11 mouse cellular contexts compared by ENCODE assay signal in the genomic region with DNA sequence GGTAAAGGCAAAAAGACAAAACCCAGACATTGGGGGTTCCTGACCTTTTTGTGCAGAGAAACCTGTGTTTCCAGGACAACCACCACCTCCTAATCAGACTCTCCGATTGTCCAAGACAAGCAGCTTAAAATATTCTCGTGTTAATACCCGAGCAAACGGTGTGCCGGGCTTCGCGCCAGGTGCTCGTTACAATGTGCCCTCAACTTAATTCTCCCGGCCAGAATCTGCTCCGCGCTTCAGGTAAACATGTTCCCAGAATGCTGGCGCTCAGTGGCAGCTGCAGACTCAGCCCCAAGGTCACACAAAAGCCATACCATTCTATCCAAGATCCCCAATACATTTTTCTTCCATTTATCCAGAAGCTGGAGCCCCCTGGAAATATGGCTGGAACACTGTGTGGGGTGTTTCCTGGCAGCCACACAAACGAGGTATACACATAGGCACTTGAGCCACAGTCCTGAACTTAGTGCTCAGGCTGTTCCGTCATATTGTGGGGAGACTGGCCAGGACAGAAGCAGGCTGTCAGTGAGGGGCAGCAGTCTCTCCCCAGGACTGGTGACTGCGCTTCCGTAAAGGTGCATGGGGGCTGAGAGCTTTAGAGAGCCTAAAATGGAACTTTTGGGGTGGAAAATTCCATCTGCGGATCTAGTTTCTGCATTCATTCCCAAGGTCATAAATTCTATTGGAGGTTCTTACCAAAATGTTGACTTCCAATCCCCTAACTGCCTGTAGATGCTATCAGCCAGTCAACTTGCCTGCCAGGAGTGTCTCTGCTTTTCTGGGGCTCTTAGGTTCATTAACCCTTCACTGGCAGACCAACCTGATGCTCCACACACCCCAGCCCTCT. TPM values are rescaled to one million over a fixed set of nuclear protein-coding genes. Genes with fewer than 3 reads are reported as not detected.
DNase-seq lines count a peak whose midpoint lies in the region; ATAC-seq and TF ChIP-seq lines count a peak whose summit lies in the region.
"Had no signal": no experiment of that assay in that cellular context is flagged by ENCODE, and none has a peak within 500 bp of the region (broad histone marks: within the 10 kb centered on the region; RNA-seq: fewer than 3 reads in every experiment).

No protein-coding gene starts in this region.

- ATAC-seq in lung, embryonic 14.5 days (ENCODE audit: insufficient read depth): no peak
- ATAC-seq in forebrain, embryonic 15.5 days (replicated peaks): no peak
- ATAC-seq in limb, embryonic 13.5 days (ENCODE audit: low FRiP score, low read depth): peak; percentile 54; the same call in 1 of the 2 replicates

- intact Hi-C loops in left cerebral cortex, postnatal 4 days (cut with DNase I): no loop called here

- no peaks in the 10 kb centered on the region for H3K27me3 ChIP-seq in lung, embryonic 14.5 days (ENCODE audit: insufficient read depth, low read length)
- H3K27me3 ChIP-seq in forebrain, embryonic 15.5 days: no peaks in the 10 kb centered on the region
- no peaks in the 10 kb centered on the region for H3K27me3 ChIP-seq in limb, embryonic 13.5 days
- H3K27me3 ChIP-seq: heart, embryonic 12.5 days had no signal

- TF ChIP-seq CTCF in lung, embryonic 14.5 days (IDR thresholded peaks at IDR 0.05; ENCODE audit: low read depth): no peak

- no peak overlapping the region for H3K9ac ChIP-seq in lung, embryonic 14.5 days
- H3K9ac ChIP-seq in forebrain, embryonic 15.5 days (replicated peaks): no peak overlapping the region
- H3K9ac ChIP-seq in limb, embryonic 13.5 days: 0 out of 2 replicates have a peak overlapping the region, but pooled peaks have one; percentile 25
- H3K9ac ChIP-seq: heart, embryonic 12.5 days had no signal

- 46% methylated on average over 17 of the region's 17 CpGs for WGBS in lung, embryonic 14.5 days
- WGBS in forebrain, embryonic 15.5 days: 28% methylated on average over 17 of the region's 17 CpGs
- 36% methylated on average over 17 of the region's 17 CpGs for WGBS in limb, embryonic 13.5 days

- H3K36me3 ChIP-seq in lung, embryonic 14.5 days (ENCODE audit: insufficient read depth): no peaks in the 10 kb centered on the region
- no peaks in the 10 kb centered on the region for H3K36me3 ChIP-seq in forebrain, embryonic 15.5 days
- H3K36me3 ChIP-seq in limb, embryonic 13.5 days: no peaks in the 10 kb centered on the region
- H3K36me3 ChIP-seq: heart, embryonic 12.5 days had no signal

- H3K9me3 ChIP-seq in lung, embryonic 14.5 days (ENCODE audit: low read depth, low read length): no peaks in the 10 kb centered on the region
- 0 out of 2 replicates have a peak, but pooled peaks cover 7% of the 10 kb centered on the region for H3K9me3 ChIP-seq in forebrain, embryonic 15.5 days
- H3K9me3 ChIP-seq in limb, embryonic 13.5 days: no peaks in the 10 kb centered on the region; the same call in 1 of the 2 replicates

- DNase-seq in cerebellum, postnatal 10 days: peak; percentile 69 to 70
- no peak for DNase-seq in cerebellum, adult 11-12 months
- DNase-seq in lung, embryonic 14.5 days: peak; percentile 58
- no peak for DNase-seq in lung, postnatal 36 days
- DNase-seq in left cerebral cortex, postnatal 4 days: no peak
- no peak for DNase-seq in urinary bladder, postnatal 36 days (ENCODE audit: low spot score in 2 of 2)
- DNase-seq: right cerebral cortex, adult 18-20 months had no signal

- H3K4me2 ChIP-seq in lung, embryonic 14.5 days: 0 out of 2 replicates have a peak overlapping the region, but pooled peaks have one; percentile 20
- no peak overlapping the region for H3K4me2 ChIP-seq in forebrain, embryonic 15.5 days (replicated peaks)
- peak overlapping the region; percentile 40 for H3K4me2 ChIP-seq in limb, embryonic 13.5 days (replicated peaks)
- H3K4me2 ChIP-seq: heart, embryonic 12.5 days had no signal

- H3K4me1 ChIP-seq in lung, embryonic 14.5 days (ENCODE audit: insufficient read depth): peaks cover 9% of the 10 kb centered on the region; the same call in 1 of the 2 replicates
- H3K4me1 ChIP-seq in forebrain, embryonic 15.5 days: peaks cover 17% of the 10 kb centered on the region
- peaks cover 23% of the 10 kb centered on the region for H3K4me1 ChIP-seq in limb, embryonic 13.5 days

- no peak overlapping the region for H3K4me3 ChIP-seq in lung, embryonic 14.5 days (ENCODE audit: low read depth, low read length)
- no peak overlapping the region for H3K4me3 ChIP-seq in forebrain, embryonic 15.5 days
- H3K4me3 ChIP-seq in limb, embryonic 13.5 days: no peak overlapping the region
- H3K4me3 ChIP-seq: heart, embryonic 12.5 days had no signal

- H3K27ac ChIP-seq in lung, embryonic 14.5 days (ENCODE audit: low read depth): peak overlapping the region; percentile 80
- H3K27ac ChIP-seq in forebrain, embryonic 15.5 days (replicated peaks): peak overlapping the region; percentile 29
- H3K27ac ChIP-seq in limb, embryonic 13.5 days: peak overlapping the region; percentile 84
- H3K27ac ChIP-seq: macrophage had no signal

RNA-seq across cellular contexts. Expression of gene Cplx2, which starts 32.3 kb away (rescaled TPM):
- 12.2 TPM in 2 replicates for polyA plus RNA-seq in lung, embryonic 14.5 days (2014; fragmentation: Nextera tagmentation; extraction: Ambion mirVana)
- 26.8 and 30.2 TPM in 2 replicates for polyA plus RNA-seq in forebrain, embryonic 15.5 days (2015; fragmentation: Nextera tagmentation; extraction: Ambion mirVana)
- 3.8 and 4.0 TPM in 2 replicates for polyA plus RNA-seq in limb, embryonic 13.5 days (2015; fragmentation: Nextera tagmentation; extraction: Ambion mirVana)
- 100 to 1,000 TPM; 451 to 461 TPM for total RNA-seq in left cerebral cortex, postnatal 4 days (2021)
- polyA plus RNA-seq: macrophage had no signal

Comparison
In these comparisons a context has a peak if more than half of its experiments do, and no peak if none do; other contexts are left out.
1. DNase-seq: peak in cerebellum, postnatal 10 days (2 of 2) and lung, embryonic 14.5 days (single experiment); none in cerebellum, adult 11-12 months (single experiment), lung, postnatal 36 days (single experiment), left cerebral cortex, postnatal 4 days (single experiment) and urinary bladder, postnatal 36 days (0 of 2).
2. H3K27ac ChIP-seq: peak in every context shown above with its lines; median percentile 84 in limb, embryonic 13.5 days; 80 in lung, embryonic 14.5 days; 29 in forebrain, embryonic 15.5 days.